Mouse (Mus musculus) CH12.LX (cell line): ENCODE data around the gene Plxna2. TPM values are rescaled to one million over a fixed set of nuclear protein-coding genes. Genes with fewer than 3 reads are reported as not detected.

Experiments
- DNase-seq: peaks from one replicate; pipeline ENCODE4 v3.0.0-alpha.2; 2013; ENCODE audit errors: extremely low read depth
- H3K27ac ChIP-seq: 2 replicates; pipeline ENCODE4 v1.5.1; 2012; ENCODE audit warnings: low read depth, mild to moderate bottlenecking, control low read depth, moderate library complexity; ENCODE audit not compliant: insufficient read depth
- H3K27me3 ChIP-seq: replicated peaks from 2 replicates; pipeline ENCODE3; 2012; ENCODE audit warnings: inconsistent platforms
- H3K36me3 ChIP-seq, 2 experiments: replicated peaks in 1 of 2; 2 replicates each; pipeline versions ENCODE3 to v1.6.1; 2012; ENCODE audit warnings: inconsistent platforms in 1 of 2, low read length in 1 of 2, mild to moderate bottlenecking in 1 of 2, mixed read lengths in 1 of 2, moderate library complexity in 1 of 2; ENCODE audit not compliant: control insufficient read depth in 1 of 2, insufficient read depth in 1 of 2
- H3K4me1 ChIP-seq, 2 experiments: 2 replicates each; pipeline ENCODE4 v1.6.1; 2012; ENCODE audit warnings: inconsistent platforms in 1 of 2, moderate library complexity in 1 of 2; ENCODE audit not compliant: insufficient read depth in 2 of 2, control insufficient read depth in 1 of 2
- H3K4me2 ChIP-seq: 2 replicates; pipeline ENCODE4 v1.6.1; 2012; ENCODE audit warnings: low read depth, mild to moderate bottlenecking, control low read depth; ENCODE audit not compliant: poor library complexity, insufficient read depth, severe bottlenecking
- H3K4me3 ChIP-seq, 3 experiments: fragments of 150-350 bp in 1 of 3; sonication (generic) in 1 of 3; replicated peaks in 1 of 3; 2 replicates each; pipeline versions ENCODE3 to v1.5.1; 2011 to 2012; ENCODE audit warnings: low read depth in 2 of 3, low read length in 2 of 3, mild to moderate bottlenecking in 2 of 3, moderate library complexity in 2 of 3, control low read depth in 1 of 3, improper control_type of control experiment in 1 of 3, inconsistent platforms in 1 of 3, mixed read lengths in 1 of 3; ENCODE audit not compliant: poor library complexity in 1 of 3
- H3K79me2 ChIP-seq: replicated peaks from 2 replicates; pipeline ENCODE4 v1.6.1; 2012; ENCODE audit warnings: mild to moderate bottlenecking, moderate library complexity; ENCODE audit not compliant: control insufficient read depth, poor library complexity, insufficient read depth, severe bottlenecking; ENCODE audit errors: extremely low read depth
- H3K9ac ChIP-seq: 2 replicates; pipeline ENCODE4 v1.6.1; 2012; ENCODE audit warnings: low read depth, mild to moderate bottlenecking, control low read depth, moderate library complexity; ENCODE audit not compliant: insufficient read depth
- H3K9me3 ChIP-seq: replicated peaks from 2 replicates; pipeline ENCODE3; 2012; ENCODE audit warnings: low read length, inconsistent platforms, mixed read lengths
- BHLHE40 ChIP-seq: IDR thresholded peaks from 2 replicates; pipeline ENCODE4 v1.6.1; 2011; ENCODE audit warnings: mild to moderate bottlenecking, low read depth, low read length, improper control_type of control experiment
- CHD1 ChIP-seq: IDR thresholded peaks from 2 replicates; pipeline ENCODE4 v1.6.1; 2012; ENCODE audit warnings: low read depth, low read length, improper control_type of control experiment, inconsistent platforms
- CHD2 ChIP-seq: IDR thresholded peaks from 2 replicates; pipeline ENCODE4 v1.6.1; 2011; ENCODE audit warnings: low read length, improper control_type of control experiment
- E2F4 ChIP-seq: IDR thresholded peaks from 2 replicates; pipeline ENCODE4 v1.6.1; 2011; ENCODE audit warnings: low read depth, low read length, improper control_type of control experiment; ENCODE audit not compliant: insufficient replicate concordance
- ELF1 ChIP-seq: IDR thresholded peaks from 2 replicates; pipeline ENCODE4 v1.6.1; 2014; ENCODE audit warnings: low read depth, mild to moderate bottlenecking, inconsistent platforms, low read length, improper control_type of control experiment
- EP300 ChIP-seq: IDR thresholded peaks from 2 replicates; pipeline ENCODE4 v1.6.1; 2011; ENCODE audit warnings: low read length, improper control_type of control experiment
- ETS1 ChIP-seq: conservative IDR thresholded peaks from 2 replicates; pipeline ENCODE4 v1.6.1; 2012; ENCODE audit warnings: low read depth, mild to moderate bottlenecking, inconsistent platforms, low read length, improper control_type of control experiment, moderate library complexity
- GABPA ChIP-seq: IDR thresholded peaks from 2 replicates; pipeline ENCODE4 v1.6.1; 2012; ENCODE audit warnings: low read depth, low read length, improper control_type of control experiment, inconsistent platforms; ENCODE audit not compliant: insufficient replicate concordance
- HCFC1 ChIP-seq: IDR thresholded peaks from 2 replicates; pipeline ENCODE4 v1.6.1; 2012; ENCODE audit warnings: low read depth, mild to moderate bottlenecking, inconsistent platforms, low read length, improper control_type of control experiment
- JUN ChIP-seq: IDR thresholded peaks from 2 replicates; pipeline ENCODE4 v1.6.1; 2011; ENCODE audit warnings: low read depth, mild to moderate bottlenecking, low read length, improper control_type of control experiment, moderate library complexity; ENCODE audit not compliant: insufficient read depth
- JUND ChIP-seq: conservative IDR thresholded peaks from 2 replicates; pipeline ENCODE4 v1.6.1; 2011; ENCODE audit warnings: low read depth, low read length, improper control_type of control experiment
- KAT2A ChIP-seq: IDR thresholded peaks from 2 replicates; pipeline ENCODE4 v1.6.1; 2012; ENCODE audit warnings: low read length, improper control_type of control experiment, inconsistent platforms; ENCODE audit not compliant: insufficient replicate concordance
- MAFK ChIP-seq: IDR thresholded peaks from 2 replicates; pipeline ENCODE4 v1.6.1; 2011; ENCODE audit warnings: low read length, improper control_type of control experiment; ENCODE audit not compliant: insufficient replicate concordance
- MAZ ChIP-seq: IDR thresholded peaks from 2 replicates; pipeline ENCODE4 v1.6.1; 2012; ENCODE audit warnings: low read depth, mild to moderate bottlenecking, inconsistent platforms, low read length, improper control_type of control experiment, moderate library complexity
- NELFE ChIP-seq: IDR thresholded peaks from 2 replicates; pipeline ENCODE4 v1.6.1; 2011; ENCODE audit warnings: low read depth, low read length, improper control_type of control experiment
- NRF1 ChIP-seq: IDR thresholded peaks from 2 replicates; pipeline ENCODE4 v1.6.1; 2014; ENCODE audit warnings: low read depth, mild to moderate bottlenecking, inconsistent platforms, low read length, improper control_type of control experiment, moderate library complexity
- PAX5 ChIP-seq: IDR thresholded peaks from 2 replicates; pipeline ENCODE4 v1.6.1; 2012; ENCODE audit warnings: low read length, inconsistent platforms, mixed read lengths
- POLR2A ChIP-seq: IDR thresholded peaks from 2 replicates; pipeline ENCODE4 v1.6.1; 2011; ENCODE audit warnings: low read depth, mild to moderate bottlenecking, improper control_type of control experiment, low read length
- RAD21 ChIP-seq: IDR thresholded peaks from 2 replicates; pipeline ENCODE4 v1.6.1; 2011; ENCODE audit warnings: low read depth, mild to moderate bottlenecking, low read length, improper control_type of control experiment, moderate library complexity
- RCOR1 ChIP-seq: conservative IDR thresholded peaks from 2 replicates; pipeline ENCODE4 v1.6.1; 2012; ENCODE audit warnings: low read depth, mild to moderate bottlenecking, inconsistent platforms, low read length, improper control_type of control experiment
- SIN3A ChIP-seq: IDR thresholded peaks from 2 replicates; pipeline ENCODE4 v1.6.1; 2012; ENCODE audit warnings: low read length, improper control_type of control experiment, inconsistent platforms
- SMC3 ChIP-seq: IDR thresholded peaks from 2 replicates; pipeline ENCODE4 v1.6.1; 2011; ENCODE audit warnings: low read depth, low read length, improper control_type of control experiment
- TBP ChIP-seq: conservative IDR thresholded peaks from 2 replicates; pipeline ENCODE4 v1.6.1; 2011; ENCODE audit warnings: low read depth, low read length, improper control_type of control experiment
- TCF12 ChIP-seq: IDR thresholded peaks from 2 replicates; pipeline ENCODE4 v1.6.1; 2014; ENCODE audit warnings: low read depth, mild to moderate bottlenecking, inconsistent platforms, low read length, improper control_type of control experiment
- UBTF ChIP-seq: IDR thresholded peaks from 2 replicates; pipeline ENCODE4 v1.6.1; 2012; ENCODE audit warnings: low read depth, mild to moderate bottlenecking, inconsistent platforms, low read length, improper control_type of control experiment, moderate library complexity
- USF1 ChIP-seq: IDR thresholded peaks from 2 replicates; pipeline ENCODE4 v1.6.1; 2014; ENCODE audit warnings: low read depth, mild to moderate bottlenecking, inconsistent platforms, low read length, improper control_type of control experiment
- ZC3H11A ChIP-seq: IDR thresholded peaks from 2 replicates; pipeline ENCODE4 v1.6.1; 2012; ENCODE audit warnings: low read depth, mild to moderate bottlenecking, inconsistent platforms, low read length, improper control_type of control experiment
- ZKSCAN1 ChIP-seq: IDR thresholded peaks from 2 replicates; pipeline ENCODE4 v1.6.1; 2012; ENCODE audit warnings: low read depth, inconsistent platforms, low read length, improper control_type of control experiment, borderline replicate concordance
- ZMIZ1 ChIP-seq: IDR thresholded peaks from 2 replicates; pipeline ENCODE4 v1.6.1; 2012; ENCODE audit warnings: low read depth, mild to moderate bottlenecking, inconsistent platforms, low read length, improper control_type of control experiment
- ZNF384 ChIP-seq: IDR thresholded peaks from 2 replicates; pipeline ENCODE4 v1.6.1; 2012; ENCODE audit warnings: low read depth, low read length, improper control_type of control experiment, inconsistent platforms
- dilution Hi-C: fragments of 300-500 bp; cut with MboI; formaldehyde crosslinking; loops from 2 replicates; pipeline ENCODE4 v1.14.3; 2020; ENCODE audit warnings: low sequenced_read_pairs; ENCODE audit not compliant: extremely low pct_unique_long_range_greater_than_20kb, extremely low pct_ligation_motif_present
- in situ Hi-C: fragments of 300-500 bp; cut with MboI; formaldehyde crosslinking; loops from 3 replicates; pipeline ENCODE4 v1.14.3; 2019; ENCODE audit warnings: low sequenced_read_pairs, low pct_ligation_motif_present, low pct_unique_long_range_greater_than_20kb, mixed read lengths
- polyA plus RNA-seq: library from polyadenylated mRNA; unstranded; fragments of >175 nt; gene quantifications from 2 replicates; pipeline ENCODE4 v1.2.1, GENCODE M21; 2012; ENCODE audit warnings: low read depth; ENCODE audit not compliant: insufficient read length
- total RNA-seq, 2 experiments: library from RNA; depleted of rRNA; stranded (reverse); fragments of 300-350 nt in 1 of 2; fragments of >200 nt in 1 of 2; gene quantifications; 2 replicates each; pipeline ENCODE4 v1.2.3; 2012 to 2014

Gene Plxna2
- total and polyA plus RNA-seq, 3 experiments: 0.04 to 0.05 (median 0.04) TPM

DNA sequence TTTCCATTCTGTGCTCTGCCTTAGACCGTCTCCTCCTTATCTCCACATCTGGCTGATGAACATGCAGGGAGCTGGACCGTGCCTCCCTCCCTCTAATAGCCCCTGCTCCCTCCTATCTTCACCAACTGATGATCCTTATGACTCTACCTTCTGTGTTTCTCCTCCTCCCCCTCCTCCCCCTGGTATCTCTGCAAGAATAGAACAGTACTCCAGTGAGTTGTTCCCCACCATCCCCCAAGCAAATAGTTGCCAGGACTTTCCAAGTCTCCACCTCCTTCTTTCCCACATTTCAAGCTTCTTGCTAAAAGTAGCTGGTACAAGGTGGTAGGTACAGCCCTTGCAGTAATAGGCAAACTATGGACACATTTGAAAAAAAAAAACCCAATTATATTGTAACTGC lies 67.9 kb downstream of the Plxna2 start:
- H3K4me3 ChIP-seq: no peak overlapping the region
- H3K4me2 ChIP-seq: no peak overlapping the region
- H3K9me3 ChIP-seq: no peaks in the 10 kb centered on the region
- DNase-seq: no peak
- no peak overlapping the region for H3K27ac ChIP-seq
- no peaks in the 10 kb centered on the region for H3K36me3 ChIP-seq
- H3K27me3 ChIP-seq: no peaks in the 10 kb centered on the region
- in situ Hi-C loops: no loop called here
- H3K79me2 ChIP-seq: no peaks in the 10 kb centered on the region
- TF ChIP-seq EP300 (no peak), POLR2A (no peak), NELFE (no peak), SIN3A (no peak), TCF12 (no peak), RCOR1 (no peak), BHLHE40 (no peak), MAZ (no peak), UBTF (no peak), E2F4 (no peak), NRF1 (no peak), ZKSCAN1 (no peak), CHD2 (no peak), USF1 (no peak), TBP (no peak), PAX5 (no peak), ZNF384 (no peak), ELF1 (no peak)
- TF ChIP-seq, all 38 proteins: peak for 0
- H3K4me1 ChIP-seq: no peaks in the 10 kb centered on the region
- dilution Hi-C loops: no loop called here
- H3K9ac ChIP-seq: no peak overlapping the region

DNA sequence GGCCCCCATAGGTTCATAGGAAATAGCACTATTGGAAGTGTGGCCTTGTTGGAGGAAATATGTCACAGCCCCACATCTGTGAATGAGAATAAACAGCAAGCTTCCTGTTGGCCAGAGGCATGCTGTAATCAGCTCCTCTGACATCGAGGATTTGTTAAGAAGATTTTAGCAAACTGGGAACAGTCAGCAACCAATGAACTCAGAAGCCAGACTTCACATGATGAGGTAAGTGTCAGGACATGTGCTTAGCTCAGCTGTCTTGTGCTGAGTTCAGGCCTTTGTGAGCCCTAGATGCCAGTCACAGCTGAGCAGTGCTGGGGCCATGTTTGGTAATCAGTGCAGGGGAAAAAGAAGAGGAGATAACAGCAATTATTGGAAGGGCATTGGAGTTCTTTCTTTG lies 69.7 kb downstream of the Plxna2 start:
- no peak for DNase-seq
- in situ Hi-C loops (no loop called here), dilution Hi-C loops (no loop called here)
- H3K4me3 ChIP-seq: no peak overlapping the region
- TF ChIP-seq SMC3 (no peak), TCF12 (no peak), GABPA (no peak), JUN (no peak), MAZ (no peak), ZNF384 (no peak), ZMIZ1 (no peak), MAFK (no peak), RAD21 (no peak), JUND (no peak), NELFE (no peak), ELF1 (no peak), UBTF (no peak), NRF1 (no peak), ETS1 (no peak), PAX5 (no peak), KAT2A (no peak), ZC3H11A (no peak), CHD1 (no peak), HCFC1 (no peak)
- no peak overlapping the region for H3K4me2 ChIP-seq
- no peaks in the 10 kb centered on the region for H3K4me1 ChIP-seq
- no peak overlapping the region for H3K27ac ChIP-seq
- no peak overlapping the region for H3K9ac ChIP-seq
- H3K9me3 ChIP-seq: no peaks in the 10 kb centered on the region
- H3K27me3 ChIP-seq: no peaks in the 10 kb centered on the region
- no peaks in the 10 kb centered on the region for H3K36me3 ChIP-seq
- no peaks in the 10 kb centered on the region for H3K79me2 ChIP-seq
